Mouse (Mus musculus) ovary, postnatal 36 days (tissue): Measurements from ENCODE around the gene Arf1.
"Not testable (repeated sequence)": the region's sequence is repeated elsewhere in the genome, so short reads cannot be mapped to it uniquely, and the experiment has no call there.

ENCODE experiments used
- DNase-seq: peaks from one replicate; pipeline ENCODE4 v3.0.0; 2022; ENCODE audit warnings: low spot score, mixed read lengths

The Arf1 gene

GRCm38 (mm10) chr11:59226251-59226650 lies 1.8 kb downstream of the Arf1 start:
- DNase-seq, result no peak

GRCm38 (mm10) chr11:59225167-59225566 lies 2.9 kb downstream of the Arf1 start:
- DNase-seq, result no peak

GRCm38 (mm10) chr11:59224470-59224869 lies 3.6 kb downstream of the Arf1 start:
- DNase-seq, result no peak

GRCm38 (mm10) chr11:59224025-59224424 lies 4.0 kb downstream of the Arf1 start:
- no peak for DNase-seq

- no peak for DNase-seq
These were observed 5.8 kb downstream of the Arf1 start for GRCm38 (mm10) chr11:59222306-59222705.

DNA sequence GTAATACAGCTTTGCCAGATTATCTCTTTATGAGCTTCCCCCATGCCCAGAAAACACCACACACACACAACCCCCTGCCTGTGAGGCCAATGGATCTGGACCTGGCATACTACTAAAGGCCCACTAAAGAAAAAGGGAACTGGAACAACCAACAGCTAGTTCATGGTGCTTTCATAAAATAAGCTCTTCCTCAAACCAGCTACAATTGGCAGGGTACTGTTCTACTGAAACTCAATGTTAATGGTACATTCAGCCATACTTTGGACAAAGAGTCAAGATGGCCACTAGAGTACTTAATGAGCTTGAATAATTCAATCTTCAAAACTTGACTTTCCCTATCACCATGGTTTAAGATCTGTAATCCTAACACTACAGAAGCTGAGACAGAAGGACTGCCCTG lies 6.5 kb downstream of the Arf1 start:
- DNase-seq, result no peak

DNA sequence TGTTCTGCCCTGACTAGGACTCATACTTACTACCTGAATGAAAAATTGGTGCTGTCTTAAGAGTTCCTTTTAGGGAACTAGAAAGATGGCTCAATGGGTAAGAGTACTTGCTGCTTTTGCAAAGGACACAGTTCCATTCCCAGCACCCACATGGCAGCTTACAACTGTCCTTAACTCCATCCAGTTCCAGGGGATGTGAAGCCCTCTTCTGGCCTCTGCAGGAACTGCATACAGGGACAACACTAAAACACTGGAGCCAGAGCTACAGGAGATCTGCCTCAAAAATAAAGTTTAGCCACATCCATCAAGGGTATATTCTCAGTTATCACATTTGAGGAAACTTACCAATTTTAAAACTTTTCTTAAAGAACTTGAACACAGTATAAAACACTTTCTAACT lies 9.0 kb downstream of the Arf1 start:
- peak; percentile 14 for DNase-seq

DNA sequence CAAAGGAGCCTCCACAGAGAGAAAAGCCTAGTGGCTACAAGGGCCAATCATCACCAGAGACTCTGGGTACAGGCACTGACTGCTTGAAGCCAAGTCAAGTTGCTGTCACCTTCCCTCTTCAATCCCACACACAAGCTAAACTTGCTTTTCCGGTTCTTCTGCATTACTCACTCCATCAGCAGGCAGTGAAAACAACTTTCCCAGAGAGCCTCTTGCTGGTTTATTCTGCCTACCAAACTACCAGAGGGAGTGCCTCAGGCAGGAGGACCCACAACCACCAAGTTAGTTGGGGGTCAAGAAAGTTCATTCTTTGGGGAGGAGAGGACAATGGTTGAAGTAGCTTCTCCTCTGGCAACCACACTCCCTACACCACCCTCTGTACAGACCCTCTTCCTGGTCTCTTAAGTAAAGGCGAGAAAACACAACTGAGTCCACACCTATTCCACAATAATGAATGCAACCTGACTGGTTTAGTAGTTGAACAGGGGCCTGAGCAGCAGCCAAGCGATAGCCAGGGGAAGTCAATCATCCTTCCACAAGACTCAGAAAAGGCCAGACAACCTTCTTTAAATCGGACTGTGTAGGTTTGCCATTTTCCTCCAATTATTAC lies 9.6 kb downstream of the Arf1 start:
- DNase-seq, result no peak

- DNase-seq, result no peak
These were observed 11.1 kb downstream of the Arf1 start for GRCm38 (mm10) chr11:59216955-59217354.

GRCm38 (mm10) chr11:59212892-59213494 lies 15.1 kb downstream of the Arf1 start:
- no peak for DNase-seq

- DNase-seq, result not testable (repeated sequence)
These were observed 15.8 kb downstream of the Arf1 start for GRCm38 (mm10) chr11:59212320-59212719.

DNA sequence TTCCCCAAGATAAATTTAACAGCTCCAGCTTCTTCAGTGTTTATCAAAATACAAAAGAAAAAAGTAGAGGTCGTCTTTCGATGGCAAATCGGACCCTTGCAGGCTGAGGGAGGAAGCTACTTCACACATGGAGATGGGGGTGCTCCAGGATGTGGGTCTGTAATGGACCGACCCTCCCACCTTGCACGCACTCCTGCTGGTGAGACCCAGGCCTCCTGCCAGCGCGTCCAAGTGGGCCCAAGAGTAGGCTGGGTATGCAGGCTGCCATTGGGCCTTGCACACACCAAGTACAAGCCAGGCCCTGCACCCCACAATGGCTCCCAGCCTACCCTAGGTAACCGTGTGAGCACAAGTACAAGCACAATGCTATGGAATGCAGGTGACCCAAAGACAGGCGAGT lies 16.5 kb downstream of the Arf1 start:
- not testable (repeated sequence) for DNase-seq

- no peak for DNase-seq
These were observed 18.1 kb downstream of the Arf1 start for GRCm38 (mm10) chr11:59210020-59210419.

GRCm38 (mm10) chr11:59209580-59209979 lies 18.5 kb downstream of the Arf1 start:
- no peak for DNase-seq

DNA sequence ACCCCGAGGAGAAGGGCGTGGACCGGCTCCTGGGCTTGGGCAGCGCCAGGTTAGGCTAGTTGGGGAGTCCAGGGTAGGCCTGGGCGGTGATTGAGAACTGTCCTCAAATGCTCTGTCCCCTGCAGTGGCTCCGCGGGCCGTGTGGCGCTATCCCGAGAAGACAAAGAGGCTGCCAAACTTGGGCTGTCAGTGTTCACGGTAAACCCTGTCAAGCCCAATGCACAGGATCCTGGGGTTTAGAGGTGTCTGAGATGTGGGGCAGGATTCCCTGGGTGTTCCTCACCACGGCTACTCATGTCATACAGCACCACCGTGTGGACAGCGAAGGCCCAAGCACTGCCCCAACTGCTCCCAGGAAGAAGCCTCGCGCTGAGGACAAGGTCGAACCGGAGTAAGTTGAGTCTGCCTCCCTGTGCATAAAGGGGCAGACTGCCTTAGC lies 19.0 kb downstream of the Arf1 start:
- peak; percentile 74 for DNase-seq

GRCm38 (mm10) chr11:59208153-59208831 lies 19.8 kb downstream of the Arf1 start, which contains the start of gene 2310033P09Rik:
2310033P09Rik (plus strand) TSS chr11:59208321.
- peak; percentile 93 for DNase-seq

- DNase-seq, result peak; percentile 92
These were observed 25.7 kb downstream of the Arf1 start, which contains the start of gene Mrpl55 for GRCm38 (mm10) chr11:59202081-59202995. Mrpl55 (plus strand) TSS chr11:59202486.

- DNase-seq, result no peak
These were observed 26.7 kb downstream of the Arf1 start for GRCm38 (mm10) chr11:59201216-59202002.

DNA sequence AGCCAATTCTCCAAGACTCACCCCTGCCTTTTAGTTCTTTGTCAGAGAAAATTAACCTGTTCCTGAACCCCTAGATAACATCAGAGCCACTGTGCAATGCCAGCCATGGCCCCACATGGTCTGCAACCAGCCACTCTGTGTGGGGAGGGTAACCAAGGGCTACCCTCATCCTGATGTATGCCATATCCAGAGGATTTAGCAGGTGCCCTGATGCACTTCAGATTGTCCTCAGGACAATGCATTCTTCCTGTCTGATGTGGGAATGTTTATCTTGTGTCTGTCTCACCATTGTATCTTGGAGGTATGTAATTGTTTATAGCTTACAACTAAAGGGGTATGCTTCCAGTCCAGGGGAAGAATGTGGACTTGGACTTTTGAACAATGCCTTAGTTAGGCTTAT lies 31.8 kb downstream of the Arf1 start:
- DNase-seq, result no peak

GRCm38 (mm10) chr11:59192059-59192386 lies 36.0 kb downstream of the Arf1 start, which contains the start of gene Guk1:
Guk1 (minus strand) TSS chr11:59192212.
- no peak for DNase-seq
